ENCODE assay signal across 7 mouse cellular contexts in the genomic region with DNA sequence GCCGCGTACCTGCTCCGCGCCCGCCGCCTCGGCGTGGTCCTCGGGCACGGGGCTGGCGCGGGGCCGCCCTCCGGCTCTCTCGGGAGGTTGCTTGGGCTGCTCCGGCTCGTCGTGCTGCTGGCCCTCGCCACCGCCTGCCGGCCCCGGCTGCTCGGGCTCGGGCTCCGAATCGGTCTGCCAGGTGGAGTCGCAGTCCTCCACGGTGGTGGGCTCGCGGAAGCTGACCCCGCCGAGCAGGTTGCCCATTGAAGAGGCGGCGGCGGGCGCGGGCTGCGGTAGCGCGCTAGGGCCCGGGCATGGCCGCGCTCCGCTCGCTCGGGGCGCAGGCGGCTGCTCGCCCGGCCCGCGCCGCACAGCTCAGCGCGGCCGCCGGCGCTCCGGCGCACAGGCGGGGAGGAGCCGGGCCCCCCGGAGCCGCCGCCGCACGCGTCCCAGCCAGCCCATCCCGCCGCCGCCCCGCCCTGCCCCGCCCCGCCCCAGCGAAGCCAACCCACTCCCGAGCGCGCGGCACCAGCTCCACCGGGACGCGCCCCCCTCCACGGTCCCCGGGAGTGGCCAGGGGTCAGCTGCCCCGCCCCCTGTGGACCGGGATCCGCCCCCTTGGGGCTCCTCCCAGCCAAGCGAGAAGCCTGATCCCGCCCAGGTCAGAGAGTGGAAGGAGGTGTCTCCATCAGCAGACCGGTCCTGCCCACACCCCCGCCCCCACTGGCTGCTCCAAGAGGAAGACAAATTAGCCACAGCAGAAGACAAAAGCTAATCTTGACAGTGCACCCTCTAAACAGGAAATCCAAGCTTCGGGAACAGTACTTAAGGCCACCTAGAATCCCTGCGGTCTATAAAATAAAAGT. TPM values are rescaled to one million over a fixed set of nuclear protein-coding genes. Genes with fewer than 3 reads are reported as not detected.
A peak's percentile ranks its signal among the peaks of the same experiment; 100 is the strongest.
DNase-seq lines count a peak whose midpoint lies in the region; ATAC-seq lines count a peak whose summit lies in the region.

No protein-coding gene starts in this region.

- no peaks in the 10 kb centered on the region for H3K9me3 ChIP-seq in embryonic facial prominence, embryonic 12.5 days
- H3K9me3 ChIP-seq in limb, embryonic 11.5 days (ENCODE audit: control insufficient read depth, low read length) = no peaks in the 10 kb centered on the region
- no peaks in the 10 kb centered on the region for H3K9me3 ChIP-seq in midbrain, embryonic 14.5 days (ENCODE audit: control insufficient read depth, low read length)

- ATAC-seq in embryonic facial prominence, embryonic 12.5 days (ENCODE audit: insufficient number of reproducible peaks, insufficient read depth, low FRiP score, low TSS enrichment) = peak; percentile 97
- ATAC-seq in limb, embryonic 11.5 days (ENCODE audit: insufficient number of reproducible peaks, low FRiP score, low TSS enrichment, low read depth) = peak; percentile 99
- peak; percentile 94 for ATAC-seq in midbrain, embryonic 14.5 days (ENCODE audit: low FRiP score, low TSS enrichment)

- DNase-seq in adrenal gland, postnatal 25 days = peak; percentile 99
- peak; percentile 100 for DNase-seq in heart, adult 11 months
- peak; percentile 99 for DNase-seq in kidney, adult 18-20 months
- peak; percentile 96 for DNase-seq in limb, embryonic 11.5 days (ENCODE audit: low spot score)
- peak; percentile 89 for DNase-seq in midbrain, embryonic 14.5 days
- peak; percentile 93 for DNase-seq in spleen, adult 18-20 months

- H3K27me3 ChIP-seq in embryonic facial prominence, embryonic 12.5 days = no peaks in the 10 kb centered on the region
- H3K27me3 ChIP-seq in limb, embryonic 11.5 days (ENCODE audit: control insufficient read depth, insufficient read depth, low read length) = no peaks in the 10 kb centered on the region
- H3K27me3 ChIP-seq in midbrain, embryonic 14.5 days (ENCODE audit: control insufficient read depth, insufficient read depth, low read length) = no peaks in the 10 kb centered on the region

- peak overlapping the region; percentile 87 for H3K9ac ChIP-seq in embryonic facial prominence, embryonic 12.5 days
- peak overlapping the region; percentile 78 for H3K9ac ChIP-seq in limb, embryonic 11.5 days (ENCODE audit: low read length)
- H3K9ac ChIP-seq in midbrain, embryonic 14.5 days (replicated peaks; ENCODE audit: low read length) = peak overlapping the region; percentile 91

- peak overlapping the region; percentile 85 for H3K4me2 ChIP-seq in embryonic facial prominence, embryonic 12.5 days (replicated peaks)
- peak overlapping the region; percentile 92 for H3K4me2 ChIP-seq in limb, embryonic 11.5 days (ENCODE audit: low read depth, severe bottlenecking)
- H3K4me2 ChIP-seq in midbrain, embryonic 14.5 days (ENCODE audit: low read length) = peak overlapping the region; percentile 96

- H3K4me1 ChIP-seq in embryonic facial prominence, embryonic 12.5 days = peaks cover 18% of the 10 kb centered on the region; the same call in 1 of the 2 replicates
- H3K4me1 ChIP-seq in limb, embryonic 11.5 days (ENCODE audit: control insufficient read depth, insufficient read depth, low read length) = no peaks in the 10 kb centered on the region
- peaks cover 23% of the 10 kb centered on the region for H3K4me1 ChIP-seq in midbrain, embryonic 14.5 days (ENCODE audit: control insufficient read depth, insufficient read depth, low read length)

- WGBS in embryonic facial prominence, embryonic 12.5 days = under 1% methylated on average over 71 of the region's 93 CpGs
- 1% methylated on average over 54 of the region's 93 CpGs for WGBS in limb, embryonic 11.5 days
- under 1% methylated on average over 74 of the region's 93 CpGs for WGBS in midbrain, embryonic 14.5 days

- peak overlapping the region; percentile 83 for H3K4me3 ChIP-seq in embryonic facial prominence, embryonic 12.5 days
- peak overlapping the region; percentile 67 for H3K4me3 ChIP-seq in limb, embryonic 11.5 days (ENCODE audit: low read depth, low read length)
- peak overlapping the region; percentile 85 for H3K4me3 ChIP-seq in midbrain, embryonic 14.5 days (replicated peaks; ENCODE audit: low read depth, low read length)

- H3K36me3 ChIP-seq in embryonic facial prominence, embryonic 12.5 days = no peaks in the 10 kb centered on the region
- H3K36me3 ChIP-seq in limb, embryonic 11.5 days (ENCODE audit: control insufficient read depth, insufficient read depth, low read length) = no peaks in the 10 kb centered on the region
- H3K36me3 ChIP-seq in midbrain, embryonic 14.5 days (ENCODE audit: control insufficient read depth, insufficient read depth, low read length) = 0 out of 2 replicates have a peak, but pooled peaks cover 2% of the 10 kb centered on the region

- H3K27ac ChIP-seq in embryonic facial prominence, embryonic 12.5 days = peak overlapping the region; percentile 89
- peak overlapping the region; percentile 33; the same call in 1 of the 2 replicates for H3K27ac ChIP-seq in limb, embryonic 11.5 days (replicated peaks; ENCODE audit: low read depth, low read length)
- peak overlapping the region; percentile 88 for H3K27ac ChIP-seq in midbrain, embryonic 14.5 days (replicated peaks; ENCODE audit: low read depth, low read length)

RNA-seq across cellular contexts. Expression of gene Ogfrl1, which starts 14.5 kb away (rescaled TPM):
- total RNA-seq in adrenal gland, postnatal 25 days (2021) = 7.4 and 9.6 TPM in 2 replicates
- polyA plus RNA-seq in embryonic facial prominence, embryonic 12.5 days (2016; fragmentation: Nextera tagmentation; extraction: Ambion mirVana) = 11.7 and 17.7 TPM in 2 replicates
- 12.0 and 13.7 TPM in 2 replicates for polyA plus RNA-seq in limb, embryonic 11.5 days (2014; fragmentation: Nextera tagmentation; extraction: Ambion mirVana)
- 12.2 and 15.7 TPM in 2 replicates for polyA plus RNA-seq in midbrain, embryonic 14.5 days (2014; fragmentation: Nextera tagmentation; extraction: Ambion mirVana)

Comparison
In these comparisons a context has a peak if more than half of its experiments do, and no peak if none do; other contexts are left out.
1. Peak in every context shown above with its lines: DNase-seq, ATAC-seq, H3K4me3 ChIP-seq and H3K27ac ChIP-seq.
2. H3K27ac ChIP-seq: peak in every context shown above with its lines; median percentile 89 in embryonic facial prominence, embryonic 12.5 days; 88 in midbrain, embryonic 14.5 days; 33 in limb, embryonic 11.5 days.